Mouse (Mus musculus): ENCODE measurements around the gene Dand5. TPM values are rescaled to one million over a fixed set of nuclear protein-coding genes. Genes with fewer than 3 reads are reported as not detected.
A peak's percentile ranks its signal among the peaks of the same experiment; 100 is the strongest.

The Dand5 gene
- total and polyA plus RNA-seq, 3 experiments, result 7.6 to 12.3 (median 11.2) TPM

DNA sequence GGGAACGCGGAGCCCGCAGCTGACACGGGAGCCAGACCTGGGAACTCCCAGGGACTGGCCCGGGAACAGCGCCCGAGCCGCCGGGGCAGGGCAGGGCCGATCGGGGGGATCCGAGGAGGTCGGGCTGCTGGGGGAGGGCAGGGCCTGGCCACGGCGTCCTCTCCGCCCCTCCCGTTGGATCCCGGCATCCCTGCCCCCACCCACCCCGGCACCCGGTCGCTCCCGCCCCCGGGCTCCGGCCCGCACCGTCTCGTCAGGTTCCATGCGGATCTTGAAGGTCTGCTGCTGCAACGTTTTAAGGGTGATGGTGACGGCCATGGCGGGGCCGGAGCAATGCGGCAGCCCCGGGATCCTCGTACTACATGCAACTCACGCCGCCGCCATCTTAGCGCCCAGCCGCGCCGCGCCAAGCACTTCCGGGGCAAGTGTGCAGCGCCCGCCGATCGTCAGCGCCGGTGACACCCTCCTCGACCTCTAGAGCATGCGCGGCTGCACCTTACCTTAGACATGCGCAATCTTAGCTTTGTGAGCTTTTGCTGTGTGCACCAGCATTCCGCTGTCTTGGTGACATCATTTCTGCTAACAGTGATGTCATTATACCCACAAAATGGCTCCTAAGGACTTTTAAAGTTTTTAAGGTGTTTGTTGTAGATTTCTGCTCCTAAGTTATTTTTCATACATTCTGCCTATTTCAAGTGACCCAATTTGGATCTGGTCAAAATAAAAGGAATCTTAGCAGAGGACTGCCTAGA lies 17.8 kb upstream of the Dand5 start, which contains the start of gene Rad23a:
TSS of gene Rad23a (minus strand) at position 418 of the 752 bp plus-strand sequence.
- Histone ChIP-seq H3K79me2 (replicated peaks; ENCODE audit: control insufficient read depth, insufficient read depth, low read length) (no peaks in the 10 kb centered on the region), H3K27ac (peak within 1 kb of the TSS; percentile 79), H3K9ac (ENCODE audit: low read depth, low read length) (peak within 1 kb of the TSS; percentile 74), H3K36me3 (ENCODE audit: control insufficient read depth, insufficient read depth, low read length) (peaks cover 18% of the 10 kb centered on the region), H3K27me3 (ENCODE audit: control insufficient read depth, insufficient read depth, low read length) (no peaks in the 10 kb centered on the region), H3K4me3 (peak within 1 kb of the TSS; percentile 64), H3K4me1 (ENCODE audit: control insufficient read depth, insufficient read depth, low read length) (peaks cover 3% of the 10 kb centered on the region)
- peak; percentile 91 to 93 for DNase-seq
- intact Hi-C loops (cut with DNase I), result no loop called here
- TF ChIP-seq CTCF (IDR thresholded peaks at IDR 0.05) (no peak), EP300 (IDR thresholded peaks at IDR 0.05; ENCODE audit: insufficient read depth, low read depth, low read length) (peak; percentile 74; the same call in 1 of the 2 replicates), POLR2A (IDR thresholded peaks at IDR 0.05; ENCODE audit: insufficient read depth, low read depth, low read length) (peak; percentile 80)
- under 1% methylated on average over 55 of the region's 55 CpGs for WGBS

DNA sequence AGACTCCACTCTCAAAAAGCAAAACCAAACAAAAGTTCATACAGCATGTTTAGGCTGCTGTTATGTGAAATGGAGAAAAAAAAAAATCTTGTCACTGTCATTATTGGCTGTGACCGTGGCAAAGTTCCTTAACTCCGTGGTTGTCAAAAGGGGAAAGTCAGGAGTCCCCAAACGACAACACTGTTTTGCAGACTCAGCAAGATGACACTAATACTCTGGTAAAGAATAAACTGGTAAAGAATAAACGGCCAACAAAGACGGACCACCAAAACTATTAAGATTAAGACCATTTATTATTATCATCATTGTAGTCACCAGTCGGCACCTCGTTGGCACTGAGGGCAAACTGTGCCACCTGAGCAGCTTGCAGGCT lies 17.2 kb upstream of the Dand5 start:
- H3K36me3 ChIP-seq (ENCODE audit: control insufficient read depth, insufficient read depth, low read length), result peaks cover 12% of the 10 kb centered on the region
- DNase-seq, result no peak
- peak overlapping the region; percentile 74 for H3K9ac ChIP-seq (ENCODE audit: low read depth, low read length)
- no peaks in the 10 kb centered on the region for H3K79me2 ChIP-seq (replicated peaks; ENCODE audit: control insufficient read depth, insufficient read depth, low read length)
- H3K27ac ChIP-seq, result peak overlapping the region; percentile 79
- peak overlapping the region; percentile 64 for H3K4me3 ChIP-seq
- under 1% methylated on average over 7 of the region's 7 CpGs for WGBS
- no peak for TF ChIP-seq EP300 (IDR thresholded peaks at IDR 0.05; ENCODE audit: insufficient read depth, low read depth, low read length)
- no peak for TF ChIP-seq CTCF (IDR thresholded peaks at IDR 0.05)
- no peak for TF ChIP-seq POLR2A (IDR thresholded peaks at IDR 0.05; ENCODE audit: insufficient read depth, low read depth, low read length)
- peaks cover 3% of the 10 kb centered on the region for H3K4me1 ChIP-seq (ENCODE audit: control insufficient read depth, insufficient read depth, low read length)
- no peaks in the 10 kb centered on the region for H3K27me3 ChIP-seq (ENCODE audit: control insufficient read depth, insufficient read depth, low read length)
- intact Hi-C loops (cut with DNase I), result no loop called here

DNA sequence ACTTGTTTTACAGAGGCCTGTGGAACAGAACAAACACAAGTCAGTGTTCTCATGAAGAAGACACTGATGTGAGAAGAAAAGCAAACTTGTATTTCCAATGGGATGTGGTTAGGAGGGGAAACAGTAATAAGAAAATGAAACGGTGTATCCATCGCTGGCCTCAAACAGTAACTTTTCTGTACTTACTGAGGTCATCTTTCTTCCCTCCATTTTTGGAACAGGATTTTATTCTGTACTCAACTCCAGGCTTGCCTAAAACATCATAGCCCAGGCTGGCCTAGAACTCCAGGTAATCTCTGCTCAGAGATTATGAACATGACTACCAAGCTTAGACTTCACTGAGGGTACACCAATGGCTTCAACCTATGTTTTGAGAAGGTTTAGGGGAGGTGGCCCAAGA lies 16.8 kb upstream of the Dand5 start:
- intact Hi-C loops (cut with DNase I), result no loop called here
- no peak overlapping the region for H3K9ac ChIP-seq (ENCODE audit: low read depth, low read length)

DNA sequence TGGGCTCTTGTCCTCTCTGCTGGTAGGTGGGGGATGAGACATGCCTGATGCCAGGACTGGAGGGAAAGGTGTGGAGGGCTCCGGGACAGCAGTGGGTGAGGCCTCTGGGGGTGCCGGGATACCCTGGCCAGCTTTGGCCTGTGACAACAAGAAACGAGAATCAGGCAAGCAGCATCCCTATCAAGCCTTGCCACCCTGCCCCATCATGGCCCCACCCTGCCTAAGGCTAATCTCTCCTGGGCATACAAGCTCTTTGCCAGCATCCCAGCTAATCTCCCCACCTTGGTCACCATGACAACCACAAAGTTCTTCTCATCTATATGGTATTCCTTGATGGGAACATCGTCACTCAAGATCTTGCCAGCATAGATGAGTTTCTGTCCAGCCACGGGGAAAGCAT lies 15.9 kb upstream of the Dand5 start:
- no peak overlapping the region for H3K9ac ChIP-seq (ENCODE audit: low read depth, low read length)
- H3K4me3 ChIP-seq, result no peak overlapping the region
- H3K4me1 ChIP-seq (ENCODE audit: control insufficient read depth, insufficient read depth, low read length), result no peaks in the 10 kb centered on the region
- TF ChIP-seq POLR2A (IDR thresholded peaks at IDR 0.05; ENCODE audit: insufficient read depth, low read depth, low read length), result no peak
- no peak for TF ChIP-seq CTCF (IDR thresholded peaks at IDR 0.05)
- TF ChIP-seq EP300 (IDR thresholded peaks at IDR 0.05; ENCODE audit: insufficient read depth, low read depth, low read length), result no peak
- intact Hi-C loops (cut with DNase I), result no loop called here
- no peaks in the 10 kb centered on the region for H3K79me2 ChIP-seq (replicated peaks; ENCODE audit: control insufficient read depth, insufficient read depth, low read length)
- peaks cover 3% of the 10 kb centered on the region; the same call in 1 of the 2 replicates for H3K36me3 ChIP-seq (ENCODE audit: control insufficient read depth, insufficient read depth, low read length)
- no peak for DNase-seq
- H3K27ac ChIP-seq, result no peak overlapping the region
- no peaks in the 10 kb centered on the region for H3K27me3 ChIP-seq (ENCODE audit: control insufficient read depth, insufficient read depth, low read length)
- WGBS, result 85% methylated on average over 5 of the region's 5 CpGs

More for the DNA sequence above, 16.8 kb upstream of the Dand5 start:
- peak overlapping the region; percentile 64 for H3K4me3 ChIP-seq
- TF ChIP-seq CTCF (IDR thresholded peaks at IDR 0.05), result no peak
- no peak for TF ChIP-seq EP300 (IDR thresholded peaks at IDR 0.05; ENCODE audit: insufficient read depth, low read depth, low read length)
- TF ChIP-seq POLR2A (IDR thresholded peaks at IDR 0.05; ENCODE audit: insufficient read depth, low read depth, low read length), result no peak
- no peaks in the 10 kb centered on the region for H3K4me1 ChIP-seq (ENCODE audit: control insufficient read depth, insufficient read depth, low read length)
- no peak for DNase-seq
- H3K79me2 ChIP-seq (replicated peaks; ENCODE audit: control insufficient read depth, insufficient read depth, low read length), result no peaks in the 10 kb centered on the region
- H3K36me3 ChIP-seq (ENCODE audit: control insufficient read depth, insufficient read depth, low read length), result peaks cover 9% of the 10 kb centered on the region
- no peaks in the 10 kb centered on the region for H3K27me3 ChIP-seq (ENCODE audit: control insufficient read depth, insufficient read depth, low read length)
- WGBS, result 75% methylated on average over 2 of the region's 2 CpGs
- H3K27ac ChIP-seq, result no peak overlapping the region

DNA sequence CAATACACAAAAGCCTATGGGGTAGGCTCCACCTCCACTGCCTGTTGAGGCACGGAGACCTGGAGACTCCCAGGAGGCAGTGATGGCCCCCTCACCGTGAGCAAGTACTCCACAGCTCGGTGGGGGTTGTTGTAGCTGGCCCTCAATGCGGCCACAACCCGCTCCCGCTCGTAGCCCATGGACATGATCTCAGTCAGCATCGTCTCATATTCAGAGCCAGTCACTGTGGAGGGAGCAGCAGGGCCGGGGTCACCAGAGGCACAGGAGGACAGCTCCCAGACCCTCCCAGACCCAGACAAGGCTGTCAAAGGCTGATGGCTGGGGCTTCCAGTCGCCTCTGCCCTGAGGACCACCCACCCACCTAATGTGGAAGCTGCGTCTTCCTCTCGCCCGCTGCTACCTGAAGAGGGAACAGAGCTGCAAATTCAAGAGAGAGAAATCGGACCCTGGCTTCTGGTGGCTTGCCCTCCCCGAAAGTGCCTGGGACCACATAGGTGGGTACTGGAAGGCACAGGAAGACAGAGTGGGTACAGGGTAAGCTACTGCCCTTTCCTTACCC lies 15.4 kb upstream of the Dand5 start:
- no peak for DNase-seq
- Histone ChIP-seq H3K9ac (ENCODE audit: low read depth, low read length) (no peak overlapping the region), H3K4me1 (ENCODE audit: control insufficient read depth, insufficient read depth, low read length) (no peaks in the 10 kb centered on the region; the same call in 1 of the 2 replicates), H3K36me3 (ENCODE audit: control insufficient read depth, insufficient read depth, low read length) (peaks cover 3% of the 10 kb centered on the region; the same call in 1 of the 2 replicates), H3K4me3 (no peak overlapping the region), H3K27me3 (ENCODE audit: control insufficient read depth, insufficient read depth, low read length) (no peaks in the 10 kb centered on the region), H3K79me2 (replicated peaks; ENCODE audit: control insufficient read depth, insufficient read depth, low read length) (no peaks in the 10 kb centered on the region), H3K27ac (no peak overlapping the region)
- TF ChIP-seq EP300 (IDR thresholded peaks at IDR 0.05; ENCODE audit: insufficient read depth, low read depth, low read length) (no peak), POLR2A (IDR thresholded peaks at IDR 0.05; ENCODE audit: insufficient read depth, low read depth, low read length) (no peak), CTCF (IDR thresholded peaks at IDR 0.05) (no peak)
- 89% methylated on average over 15 of the region's 15 CpGs for WGBS
- intact Hi-C loops (cut with DNase I), result no loop called here

Measured in heart, adult 2 months (tissue).